Mouse (Mus musculus) lung, postnatal 0 days (tissue): Measurements from ENCODE around the gene Lamc3. TPM values are rescaled to one million over a fixed set of nuclear protein-coding genes. Genes with fewer than 3 reads are reported as not detected.

Experiments
- ATAC-seq: fragments of 200-750 bp; cut with Nextera tagmentation; 2 replicates; pipeline ENCODE4 v1.8.0; 2017; ENCODE audit warnings: moderate library complexity
- DNase-seq: peaks from one replicate; pipeline ENCODE4 v3.0.0-alpha.2; 2016; ENCODE audit warnings: low spot score
- H3K27ac ChIP-seq: fragments of 300-500 bp; sonication (generic); 2 replicates; pipeline ENCODE4 v1.5.1; 2014; ENCODE audit warnings: antibody characterized with exemption, mild to moderate bottlenecking, low read length, mixed read lengths
- H3K27me3 ChIP-seq: fragments of 300-500 bp; sonication (generic); replicated peaks from 2 replicates; pipeline ENCODE4 v1.6.1; 2014; ENCODE audit warnings: low read length, mixed read lengths; ENCODE audit not compliant: insufficient read depth
- H3K36me3 ChIP-seq: fragments of 300-500 bp; sonication (generic); 2 replicates; pipeline ENCODE4 v1.6.1; 2014; ENCODE audit warnings: low read length, mixed read lengths; ENCODE audit not compliant: insufficient read depth
- H3K4me1 ChIP-seq: fragments of 300-500 bp; sonication (generic); 2 replicates; pipeline ENCODE4 v1.6.1; 2014; ENCODE audit warnings: antibody characterized with exemption, low read depth, low read length, mixed read lengths; ENCODE audit not compliant: insufficient read depth
- H3K4me2 ChIP-seq: fragments of 300-500 bp; sonication (generic); replicated peaks from 2 replicates; pipeline ENCODE4 v1.6.1; 2014; ENCODE audit warnings: low read depth, mild to moderate bottlenecking, low read length, moderate library complexity, mixed read lengths
- H3K4me3 ChIP-seq: fragments of 300-500 bp; sonication (generic); 2 replicates; pipeline ENCODE4 v1.5.1; 2014; ENCODE audit warnings: low read depth, low read length
- H3K9ac ChIP-seq: fragments of 300-500 bp; sonication (generic); replicated peaks from 2 replicates; pipeline ENCODE4 v1.6.1; 2014; ENCODE audit warnings: low read depth, mild to moderate bottlenecking
- H3K9me3 ChIP-seq: fragments of 300-500 bp; sonication (generic); 2 replicates; pipeline ENCODE4 v1.6.1; 2016; ENCODE audit warnings: low read length, mixed read lengths
- CTCF ChIP-seq: IDR thresholded peaks from 2 replicates; pipeline ENCODE4 v1.5.1; 2016; ENCODE audit warnings: antibody characterized with exemption, mild to moderate bottlenecking
- EP300 ChIP-seq: IDR thresholded peaks from 2 replicates; pipeline ENCODE4 v1.6.1; 2016; ENCODE audit warnings: antibody characterized with exemption, mild to moderate bottlenecking, control low read depth
- WGBS: fragments of 180-500 bp; shearing (Covaris S2); extraction: QIAGEN DNeasy Blood & Tissue Kit; methylation state at CpG from one replicate; pipeline ENCODE4 v1.1.7; 2014; 5-methylcytosine and 5-hydroxymethylcytosine counted together
- polyA plus RNA-seq: library from polyadenylated mRNA; unstranded; fragments of >200 nt; fragmentation: Nextera tagmentation; extraction: Ambion mirVana; gene quantifications from 2 replicates; pipeline ENCODE4 v1.2.1, GENCODE M21; 2015

Lamc3 gene
- polyA plus RNA-seq, 1 experiment from 2014 or later: 2.9 TPM

GRCm38 (mm10) chr2:31960986-31961385 is 73.9 kb downstream of the Lamc3 start:
- no peak overlapping the region for H3K4me3 ChIP-seq
- no peaks in the 10 kb centered on the region for H3K9me3 ChIP-seq
- no peaks in the 10 kb centered on the region for H3K36me3 ChIP-seq
- H3K27ac ChIP-seq: no peak overlapping the region
- TF ChIP-seq EP300 (no peak), CTCF (no peak)
- no peak overlapping the region for H3K9ac ChIP-seq
- WGBS: 93% methylated on average over 8 of the region's 8 CpGs
- H3K4me2 ChIP-seq: no peak overlapping the region
- H3K27me3 ChIP-seq: no peaks in the 10 kb centered on the region
- DNase-seq (no peak), ATAC-seq (no peak)
- no peaks in the 10 kb centered on the region for H3K4me1 ChIP-seq

GRCm38 (mm10) chr2:31961791-31962222 is 74.7 kb downstream of the Lamc3 start:
- TF ChIP-seq CTCF (no peak), EP300 (no peak)
- ATAC-seq: no peak
- H3K27ac ChIP-seq: no peak overlapping the region
- no peaks in the 10 kb centered on the region for H3K4me1 ChIP-seq
- H3K9me3 ChIP-seq: no peaks in the 10 kb centered on the region
- H3K27me3 ChIP-seq: no peaks in the 10 kb centered on the region
- no peaks in the 10 kb centered on the region for H3K36me3 ChIP-seq
- WGBS: 67% methylated on average over 4 of the region's 4 CpGs
- DNase-seq: no peak
- H3K4me2 ChIP-seq: no peak overlapping the region
- H3K4me3 ChIP-seq: no peak overlapping the region
- H3K9ac ChIP-seq: no peak overlapping the region

- TF ChIP-seq EP300 (no peak), CTCF (peak; percentile 54)
- Histone ChIP-seq H3K4me1 (no peaks in the 10 kb centered on the region), H3K4me2 (no peak overlapping the region)
Observed at GRCm38 (mm10) chr2:31962501-31963224, 75.6 kb downstream of the Lamc3 start.

GRCm38 (mm10) chr2:31963491-31963890 is 76.4 kb downstream of the Lamc3 start:
- TF ChIP-seq EP300 (no peak), CTCF (no peak)
- Histone ChIP-seq H3K4me1 (no peaks in the 10 kb centered on the region), H3K4me2 (no peak overlapping the region), H3K27me3 (no peaks in the 10 kb centered on the region), H3K9ac (no peak overlapping the region), H3K27ac (peak overlapping the region; percentile 64; the same call in 1 of the 2 replicates), H3K4me3 (no peak overlapping the region), H3K9me3 (no peaks in the 10 kb centered on the region), H3K36me3 (no peaks in the 10 kb centered on the region)
- ATAC-seq: peak; percentile 81
- DNase-seq: peak; percentile 63
- WGBS: 69% methylated on average over 7 of the region's 7 CpGs

More at GRCm38 (mm10) chr2:31962501-31963224, 75.6 kb downstream of the Lamc3 start:
- WGBS: 44% methylated on average over 8 of the region's 8 CpGs
- Histone ChIP-seq H3K9me3 (no peaks in the 10 kb centered on the region), H3K9ac (no peak overlapping the region), H3K4me3 (no peak overlapping the region), H3K36me3 (no peaks in the 10 kb centered on the region), H3K27ac (peak overlapping the region; percentile 64; the same call in 1 of the 2 replicates), H3K27me3 (no peaks in the 10 kb centered on the region)
- peak; percentile 77 for ATAC-seq
- DNase-seq: peak; percentile 78

- ATAC-seq: no peak
- Histone ChIP-seq H3K9me3 (no peaks in the 10 kb centered on the region), H3K4me3 (no peak overlapping the region), H3K36me3 (no peaks in the 10 kb centered on the region), H3K27me3 (no peaks in the 10 kb centered on the region), H3K27ac (no peak overlapping the region), H3K4me1 (no peaks in the 10 kb centered on the region), H3K4me2 (no peak overlapping the region), H3K9ac (no peak overlapping the region)
- DNase-seq: no peak
- WGBS: 73% methylated on average over 3 of the region's 3 CpGs
- TF ChIP-seq CTCF: no peak
- no peak for TF ChIP-seq EP300
Observed at GRCm38 (mm10) chr2:31964191-31964590, 77.1 kb downstream of the Lamc3 start.

GRCm38 (mm10) chr2:31965110-31965509 is 78.0 kb downstream of the Lamc3 start:
- Histone ChIP-seq H3K36me3 (no peaks in the 10 kb centered on the region), H3K4me2 (no peak overlapping the region), H3K27ac (no peak overlapping the region), H3K4me3 (no peak overlapping the region), H3K9ac (no peak overlapping the region), H3K27me3 (no peaks in the 10 kb centered on the region), H3K9me3 (no peaks in the 10 kb centered on the region), H3K4me1 (no peaks in the 10 kb centered on the region)
- no peak for ATAC-seq
- peak; percentile 31 for DNase-seq
- peak; percentile 73 for TF ChIP-seq CTCF
- no peak for TF ChIP-seq EP300

- no peak overlapping the region for H3K4me2 ChIP-seq
- H3K9me3 ChIP-seq: no peaks in the 10 kb centered on the region
- no peak overlapping the region for H3K9ac ChIP-seq
- TF ChIP-seq CTCF (no peak), EP300 (no peak)
- no peaks in the 10 kb centered on the region for H3K36me3 ChIP-seq
- no peaks in the 10 kb centered on the region for H3K27me3 ChIP-seq
- DNase-seq (no peak), ATAC-seq (no peak)
- H3K4me1 ChIP-seq: no peaks in the 10 kb centered on the region
- no peak overlapping the region for H3K27ac ChIP-seq
- H3K4me3 ChIP-seq: no peak overlapping the region
- WGBS: 76% methylated on average over 8 of the region's 8 CpGs
Observed at GRCm38 (mm10) chr2:31966801-31967200, 79.7 kb downstream of the Lamc3 start.
